Mouse (Mus musculus) spleen, adult 2 months (tissue): ENCODE results near the gene Sema3f.

Source experiments
- CTCF ChIP-seq: fragments of 200-500 bp; IDR thresholded peaks from 2 replicates; pipeline ENCODE4 v1.5.1; 2011; ENCODE audit warnings: mild to moderate bottlenecking, inconsistent platforms; ENCODE audit not compliant: insufficient read depth, insufficient read length, insufficient replicate concordance; ENCODE audit errors: extremely low read depth
- POLR2A ChIP-seq: fragments of 200-500 bp; IDR thresholded peaks from 2 replicates; pipeline ENCODE4 v1.6.1; 2011; ENCODE audit warnings: low read depth, low read length, inconsistent platforms

- TF ChIP-seq POLR2A = no peak
- TF ChIP-seq CTCF = no peak
These were observed 4.1 kb upstream of the Sema3f start for GRCm38 (mm10) chr9:107714221-107714952.
